Mouse (Mus musculus) MN1 (cell line): Measurements from ENCODE around the gene Prdm10.

ENCODE experiments used
- DNase-seq: peaks from one replicate; pipeline ENCODE4 v3.0.0-alpha.2; 2016; ENCODE audit warnings: low spot score

Gene Prdm10

GRCm38 (mm10) chr9:31280366-31281010 lies at the start of gene Prdm10:
Prdm10 (plus strand) TSS chr9:31280538.
- DNase-seq, result peak; percentile 95

DNA sequence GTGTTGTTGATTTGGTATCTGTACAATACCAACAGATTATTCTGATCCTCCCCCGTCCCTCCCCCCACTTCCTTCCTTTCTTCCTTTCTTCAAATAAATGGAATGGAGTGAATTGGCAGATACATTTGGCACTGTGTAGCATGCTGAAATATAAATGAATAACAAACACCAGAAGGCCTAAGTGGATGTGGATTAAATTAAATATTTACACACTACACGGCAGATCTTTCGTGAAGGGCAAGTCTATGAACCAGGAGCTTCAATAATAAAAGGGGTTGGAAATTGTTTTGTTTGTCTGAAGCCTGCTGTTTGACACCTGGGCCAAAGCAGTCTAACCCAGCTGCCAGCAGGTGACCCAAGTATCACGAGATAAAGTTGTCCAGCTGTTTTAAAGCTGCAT lies 45.3 kb upstream of the Prdm10 start:
- DNase-seq, result no peak

DNA sequence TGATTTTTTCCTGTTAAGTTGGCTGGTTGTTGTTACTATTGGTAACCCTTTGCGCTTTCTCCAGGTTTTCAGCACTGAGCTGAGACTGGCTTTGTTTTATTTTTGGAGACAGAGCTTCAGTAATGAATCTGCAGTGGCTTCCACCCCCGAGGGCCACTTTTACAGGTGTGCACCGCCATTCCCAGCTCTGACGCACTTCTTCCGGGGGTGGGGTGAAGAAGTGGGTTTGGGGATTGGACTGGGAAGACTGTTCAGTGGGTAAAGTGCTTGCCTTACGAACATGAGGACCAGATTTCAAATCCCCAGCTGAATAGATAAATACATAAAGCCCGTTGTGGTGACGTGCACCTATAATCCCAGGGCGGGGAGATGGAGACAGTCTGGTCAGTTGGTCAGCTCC lies 44.8 kb upstream of the Prdm10 start:
- no peak for DNase-seq

DNA sequence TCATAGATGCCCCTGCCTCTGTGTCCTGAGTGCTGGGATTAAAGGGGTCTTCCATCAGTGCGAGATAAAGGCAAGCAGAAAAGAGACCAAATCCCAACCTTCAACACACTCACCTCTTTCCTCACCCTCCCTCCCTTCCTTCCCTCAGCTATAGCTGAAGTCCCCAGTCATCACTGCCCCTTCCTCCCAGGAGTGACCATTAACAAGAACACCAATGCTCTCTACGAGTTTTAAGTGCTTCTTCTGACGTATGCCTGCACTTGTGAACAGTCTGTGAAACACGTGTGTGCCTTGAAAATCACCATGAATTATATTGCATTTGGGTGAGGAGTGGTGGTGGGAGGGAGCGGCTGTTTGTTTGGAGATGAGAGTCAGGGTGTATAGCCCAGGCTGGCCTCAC lies 44.3 kb upstream of the Prdm10 start:
- no peak for DNase-seq

- DNase-seq, result no peak
Observed at GRCm38 (mm10) chr9:31238526-31238925, 41.8 kb upstream of the Prdm10 start.

DNA sequence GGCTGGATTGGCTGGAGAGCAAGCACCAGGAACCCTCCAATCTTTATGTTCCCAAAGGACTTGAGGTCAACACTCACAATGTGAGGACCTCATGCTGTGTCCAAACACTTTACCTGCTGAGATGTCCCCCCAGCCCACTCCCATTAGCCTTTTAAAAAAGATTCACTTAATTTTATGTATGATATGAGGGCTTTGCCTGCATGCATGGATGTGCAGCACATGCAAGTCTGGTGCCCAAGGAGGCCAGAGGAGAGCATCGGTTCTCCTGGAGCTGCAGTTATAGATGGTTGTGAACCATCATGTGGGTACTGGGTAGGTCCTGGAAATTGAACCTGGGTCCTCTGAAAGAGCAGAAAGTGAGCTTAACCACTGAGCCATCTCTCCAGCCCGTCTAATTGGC lies 40.8 kb upstream of the Prdm10 start:
- no peak for DNase-seq

- DNase-seq, result no peak
Observed at GRCm38 (mm10) chr9:31240522-31241207, 39.7 kb upstream of the Prdm10 start.

DNA sequence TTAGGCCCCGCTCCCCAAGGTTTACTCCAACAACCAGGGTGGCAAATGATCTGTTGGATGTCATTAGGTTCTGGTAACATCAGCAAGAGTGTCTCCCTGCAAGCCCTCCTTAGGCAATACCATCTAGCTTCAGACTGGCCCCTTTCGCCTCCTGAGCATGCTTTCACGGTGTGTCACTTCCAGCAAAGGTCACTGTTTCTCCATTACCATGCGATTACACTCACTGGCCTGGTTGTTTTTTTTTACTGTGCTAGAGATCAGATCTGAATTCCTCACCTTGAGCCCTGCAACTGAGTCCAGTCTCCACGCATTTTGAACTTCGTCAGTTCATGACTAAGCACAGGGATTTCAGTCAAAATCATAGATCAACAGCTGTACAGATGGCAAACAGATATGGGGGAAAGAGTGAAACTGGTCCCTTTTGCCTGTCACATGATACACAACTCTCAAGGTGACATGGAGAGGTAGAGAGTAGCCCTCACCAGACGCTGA lies 39.1 kb upstream of the Prdm10 start:
- DNase-seq, result no peak

- DNase-seq, result no peak
Observed at GRCm38 (mm10) chr9:31243306-31243938, 36.9 kb upstream of the Prdm10 start.

GRCm38 (mm10) chr9:31243939-31244333 lies 36.4 kb upstream of the Prdm10 start:
- no peak for DNase-seq

DNA sequence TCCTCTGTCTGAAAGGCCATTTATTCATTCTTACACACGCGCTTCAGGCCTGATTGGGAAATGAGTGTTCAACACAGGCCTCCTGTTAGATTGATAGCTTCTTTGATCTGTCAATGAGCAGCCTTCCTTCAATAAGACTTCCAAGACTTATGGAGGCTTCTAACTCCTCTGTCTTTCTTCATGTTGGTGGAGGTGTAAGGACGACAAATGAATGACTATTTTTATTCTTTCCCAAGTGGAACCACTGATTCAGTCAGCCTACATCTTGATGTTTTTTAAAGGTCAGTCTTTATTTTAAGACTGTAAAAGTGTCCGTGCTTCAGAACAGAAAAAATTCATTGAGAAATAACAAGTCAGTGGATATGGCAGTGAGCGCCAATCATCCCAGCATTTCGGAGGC lies 35.3 kb upstream of the Prdm10 start:
- DNase-seq, result no peak

GRCm38 (mm10) chr9:31246421-31246820 lies 33.9 kb upstream of the Prdm10 start:
- no peak for DNase-seq

DNA sequence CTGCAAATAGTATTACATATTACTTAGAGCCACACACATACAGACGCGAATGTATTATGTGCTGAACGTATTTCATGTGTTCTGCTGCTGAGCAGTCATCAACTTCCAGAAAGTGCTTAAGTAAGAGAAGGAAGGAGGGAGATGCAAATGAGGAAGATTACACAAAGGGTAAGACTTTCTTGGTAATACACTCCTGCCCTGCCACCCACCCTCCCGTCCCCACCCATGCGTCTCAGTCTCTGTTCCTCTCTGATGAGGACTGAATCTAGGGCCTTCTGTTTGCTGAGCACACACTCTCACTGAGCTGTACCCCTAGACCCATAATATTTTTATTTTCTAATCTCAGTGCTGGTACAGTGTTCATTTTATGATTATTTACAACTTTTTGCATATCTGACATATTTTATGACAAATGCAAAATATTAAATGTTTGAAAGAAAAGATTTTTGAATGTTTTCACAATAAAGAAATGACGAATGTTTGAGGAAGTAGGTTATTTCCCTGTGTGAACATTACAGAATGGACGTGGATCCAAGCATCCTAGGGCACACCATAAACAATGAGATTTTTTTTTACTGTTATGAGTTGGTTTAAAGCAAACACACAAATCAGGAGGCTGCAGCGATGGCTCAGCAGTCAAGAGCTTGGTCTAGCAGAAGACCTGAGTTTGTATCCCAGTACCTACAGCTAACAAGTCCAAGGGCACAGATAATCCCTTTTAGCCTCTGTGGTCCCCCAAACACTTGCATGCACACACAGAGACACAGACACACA lies 32.7 kb upstream of the Prdm10 start:
- DNase-seq, result no peak

DNA sequence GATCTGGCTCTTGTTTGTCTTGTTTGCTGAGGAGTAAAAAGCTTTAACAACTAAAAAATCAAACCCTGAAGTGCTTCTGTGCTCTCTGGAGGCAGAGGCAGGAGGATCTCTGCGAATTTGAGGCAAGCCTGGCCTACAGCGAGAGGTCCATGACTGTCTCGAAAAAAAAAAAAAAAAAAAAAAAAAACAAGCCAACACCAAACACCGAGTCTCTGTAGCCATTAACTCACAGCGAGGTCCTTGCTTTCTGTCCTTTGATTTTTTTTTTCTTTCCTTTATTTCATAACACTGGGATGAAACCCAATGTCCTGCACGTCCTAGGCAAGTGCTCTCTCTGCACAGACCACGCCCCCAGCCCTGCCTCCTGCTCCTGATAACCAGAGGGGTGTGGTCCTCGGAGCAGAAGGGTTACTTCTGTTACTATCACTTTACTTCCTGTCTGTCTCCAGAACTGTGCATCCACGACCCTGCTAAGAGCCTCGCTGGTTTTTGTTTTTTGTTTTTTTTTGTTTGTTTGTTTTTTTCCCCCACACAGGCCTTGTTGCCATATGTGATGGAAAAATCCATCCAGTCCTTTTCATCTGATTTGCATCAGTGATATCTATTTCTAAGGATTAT lies 28.0 kb upstream of the Prdm10 start:
- no peak for DNase-seq

GRCm38 (mm10) chr9:31253311-31253734 lies 27.0 kb upstream of the Prdm10 start:
- DNase-seq, result no peak

DNA sequence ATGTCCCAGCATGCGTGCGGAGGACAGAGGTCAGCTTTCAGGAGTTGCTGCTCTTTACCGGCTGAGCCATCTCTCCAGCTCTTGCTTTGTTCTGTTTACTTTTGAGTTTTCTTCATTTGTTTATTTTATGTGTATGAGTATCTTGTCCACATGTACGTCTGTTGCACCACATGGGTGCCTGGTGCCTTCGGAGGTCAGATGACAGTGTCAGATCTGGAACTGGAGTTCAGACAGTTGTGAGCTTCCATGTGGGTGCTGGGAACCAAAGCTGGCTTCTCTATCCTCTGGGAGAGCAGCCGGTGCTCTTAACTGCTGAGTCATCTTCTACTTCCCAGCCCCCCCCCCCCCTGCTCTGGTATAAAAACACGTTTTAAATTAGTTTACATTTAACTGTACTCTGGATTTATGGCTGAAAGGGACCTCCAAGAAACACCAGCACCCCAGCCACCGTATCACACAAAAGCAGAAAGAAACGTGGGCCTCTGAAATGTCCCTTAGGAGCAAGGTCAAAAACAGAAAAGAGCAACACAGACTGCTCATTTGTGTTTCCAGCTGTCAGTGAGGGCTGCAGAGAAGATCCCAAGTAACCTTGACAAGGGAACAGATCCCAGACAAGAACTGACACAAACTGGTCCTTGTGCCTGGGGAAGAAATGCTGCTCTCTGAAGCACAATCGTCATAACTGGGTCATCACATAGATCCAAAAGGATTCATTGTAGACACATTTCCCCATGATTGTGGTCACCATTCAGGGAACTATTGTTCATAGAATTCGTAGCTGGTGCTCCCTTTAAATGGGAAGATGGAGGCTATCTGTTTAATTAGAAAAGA lies 26.3 kb upstream of the Prdm10 start:
- no peak for DNase-seq

- DNase-seq, result no peak
Observed at GRCm38 (mm10) chr9:31254697-31255004, 25.7 kb upstream of the Prdm10 start.

- DNase-seq, result no peak
Observed at GRCm38 (mm10) chr9:31255953-31256352, 24.4 kb upstream of the Prdm10 start.

DNA sequence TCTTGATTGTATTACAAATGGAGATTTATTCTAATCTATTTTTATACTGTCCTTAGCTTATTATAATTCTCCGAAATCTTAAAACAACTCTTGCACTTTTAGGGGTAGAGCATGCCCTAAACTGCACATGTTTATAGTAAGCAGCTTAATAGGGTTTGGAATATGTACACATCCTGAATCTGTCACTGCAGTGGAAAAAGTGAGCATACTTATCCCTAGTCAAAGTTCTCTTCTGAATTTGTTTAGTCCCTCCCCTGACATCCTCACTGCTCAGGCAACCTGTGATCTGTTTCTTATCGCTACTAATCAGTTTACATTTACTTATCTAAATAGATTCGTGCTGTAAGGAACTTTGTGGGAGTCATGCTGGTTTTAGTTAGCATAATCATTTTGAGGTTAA lies 22.1 kb upstream of the Prdm10 start:
- DNase-seq, result no peak

DNA sequence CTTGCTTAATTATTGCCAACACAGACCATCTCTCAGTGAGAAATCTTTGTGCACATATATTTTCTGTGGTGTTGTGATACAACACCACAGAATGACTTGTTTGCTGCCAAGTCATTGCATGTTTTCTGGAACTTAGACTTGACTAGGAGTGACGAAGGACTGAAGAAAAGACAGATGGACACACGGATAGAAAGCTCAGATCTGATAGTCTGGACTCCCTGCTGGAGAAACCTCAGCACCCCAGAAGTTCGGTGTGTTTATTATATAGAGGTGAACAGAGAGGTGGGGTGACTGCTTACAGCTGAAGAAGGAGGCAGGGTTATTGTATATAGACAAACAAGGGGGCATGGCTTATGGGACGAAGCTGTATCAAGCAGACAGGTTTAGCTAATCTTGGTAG lies 20.1 kb upstream of the Prdm10 start:
- DNase-seq, result no peak
